Mouse (Mus musculus) adrenal gland, postnatal 10 days (tissue): ENCODE data around the gene Dock8. TPM values are rescaled to one million over a fixed set of nuclear protein-coding genes. Genes with fewer than 3 reads are reported as not detected.

Source experiments
- DNase-seq: peaks from one replicate; pipeline ENCODE4 v3.0.0; 2021; ENCODE audit warnings: mixed read lengths
- long read RNA-seq, 2 experiments: library from polyadenylated mRNA; stranded (forward); transcript quantifications; one replicate each; pipeline ENCODE4 v2.0.0; 2021
- total RNA-seq, 2 experiments: library from RNA; stranded (reverse); gene quantifications; 2 replicates each; pipeline ENCODE4 v1.2.3; 2021

Gene Dock8
- 10 to 100 TPM; 23.0 to 29.0 TPM for total RNA-seq
- long read RNA-seq, experiment 1, partial matches to known transcripts = 2 of 6 reads
- long read RNA-seq, experiment 1, other reads (novel, unspliced or antisense) = 4 of 6 reads
- long read RNA-seq, experiment 2, partial matches to known transcripts = 1 of 2 reads
- long read RNA-seq, experiment 2, other reads (novel, unspliced or antisense) = 1 of 2 reads

DNA sequence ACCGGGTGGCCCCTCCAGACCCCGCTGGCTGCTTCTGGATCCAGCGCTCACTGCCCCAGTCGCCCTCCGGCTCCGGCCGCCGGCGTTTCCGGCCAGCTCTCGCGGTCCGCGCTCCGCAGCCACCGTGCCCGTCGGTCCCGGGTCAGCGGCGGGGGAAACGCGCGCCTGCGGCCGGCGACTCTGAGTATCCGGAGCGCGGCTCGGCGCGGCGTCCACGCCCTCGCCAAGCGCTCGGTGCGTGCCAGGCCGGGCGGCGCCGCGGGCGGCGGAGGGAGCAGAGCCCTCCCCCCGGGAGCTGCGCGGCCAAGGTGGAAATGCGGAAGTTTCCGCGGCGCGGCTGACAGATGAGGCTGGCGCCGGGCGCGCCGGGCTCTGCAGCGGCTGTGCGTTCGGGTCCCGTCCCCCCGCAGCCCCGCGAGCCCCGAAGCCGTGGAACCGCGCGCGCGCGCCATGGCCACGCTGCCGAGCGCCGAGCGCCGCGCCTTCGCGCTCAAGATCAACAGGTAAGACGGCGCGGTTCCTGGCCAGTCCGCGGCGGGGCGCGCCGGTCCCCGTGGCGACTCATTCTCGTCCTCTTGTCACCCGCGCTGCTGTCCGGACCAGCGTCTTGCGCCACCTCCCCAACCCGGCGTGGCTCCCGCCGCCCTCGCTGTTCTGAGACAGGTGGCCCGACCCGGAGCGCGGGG, at the start of gene Dock8:
TSS of gene Dock8 (plus strand) at position 334 of the 686 bp plus-strand sequence.
- DNase-seq = peak; percentile 82

DNA sequence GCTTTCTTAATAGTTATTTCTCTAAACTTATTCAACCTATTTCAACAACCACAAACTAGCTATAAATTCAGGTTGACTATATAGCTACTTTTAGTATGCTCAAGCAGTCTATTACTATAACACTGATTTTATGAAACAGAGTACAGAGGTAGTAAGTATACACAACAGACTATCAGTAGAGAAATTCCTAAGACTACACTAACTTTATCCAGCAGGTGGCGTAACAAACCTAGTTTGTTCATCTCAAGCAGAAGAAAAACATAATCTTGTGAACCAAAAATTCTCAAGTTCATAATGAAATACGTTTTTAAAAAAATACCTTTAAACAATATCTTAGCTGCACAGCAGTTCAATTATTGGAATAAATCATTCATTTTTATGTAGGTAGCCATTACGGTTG, 40.8 kb upstream of the Dock8 start:
- peak; percentile 17 for DNase-seq

DNA sequence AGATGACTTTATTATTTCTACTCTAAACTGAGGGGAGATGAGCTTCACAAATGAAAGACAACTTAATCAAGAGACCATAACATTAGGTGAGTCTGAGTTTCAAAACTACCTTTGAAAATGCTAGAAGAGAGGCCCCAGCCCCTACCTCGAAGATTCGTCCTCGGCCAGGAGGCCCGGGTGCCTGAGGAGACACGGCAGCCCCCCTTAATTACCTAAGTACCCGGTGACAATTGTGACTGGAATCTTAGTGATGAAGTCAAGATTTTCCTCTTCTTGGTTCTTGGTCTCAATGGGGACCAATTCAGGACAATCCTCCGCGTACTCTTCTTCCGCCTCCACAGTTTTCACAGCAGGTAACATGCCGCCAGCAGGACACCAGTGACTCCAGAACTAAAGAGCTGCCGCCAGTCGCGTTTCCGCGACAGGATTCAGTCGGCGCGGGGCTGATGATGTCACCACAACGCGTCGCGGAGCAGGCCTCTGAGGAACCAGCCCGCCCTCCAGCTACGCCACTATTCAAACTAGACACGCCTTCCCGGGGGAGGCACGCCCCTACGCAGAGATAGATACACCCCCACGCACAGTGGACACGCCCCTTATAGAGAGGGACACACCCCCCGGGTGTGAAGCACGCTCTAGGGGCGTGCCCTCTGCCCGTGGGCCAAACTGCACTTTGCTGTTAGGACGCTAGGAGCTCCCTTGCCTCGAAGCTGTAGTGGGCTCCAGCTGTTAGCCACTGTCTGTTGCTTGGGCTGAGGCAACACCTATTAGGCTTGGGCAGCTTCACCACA, 38.0 kb upstream of the Dock8 start, which contains the start of gene Cbwd1:
TSS of gene Cbwd1 (minus strand) at position 439 of the 791 bp plus-strand sequence.
- DNase-seq = peak; percentile 99

DNA sequence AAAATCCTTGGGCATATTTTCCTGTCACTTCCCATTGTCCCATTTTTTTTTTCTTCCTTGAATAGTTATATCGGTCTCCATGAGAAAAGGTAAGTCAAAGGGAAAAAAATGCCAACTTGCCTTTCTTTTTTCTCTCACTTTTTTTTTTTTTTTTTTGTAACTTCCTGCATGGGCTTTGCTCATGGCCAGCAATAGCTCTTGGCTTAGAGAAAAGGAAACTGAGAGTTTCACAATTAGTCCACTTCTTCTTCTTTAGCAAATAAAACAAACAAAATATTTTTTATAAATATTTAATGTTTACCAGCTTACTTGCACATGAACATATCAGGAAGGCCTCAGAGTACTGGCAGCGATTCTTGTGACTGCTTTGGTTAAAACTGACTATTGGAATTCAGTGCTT, 33.1 kb upstream of the Dock8 start:
- DNase-seq = no peak

DNA sequence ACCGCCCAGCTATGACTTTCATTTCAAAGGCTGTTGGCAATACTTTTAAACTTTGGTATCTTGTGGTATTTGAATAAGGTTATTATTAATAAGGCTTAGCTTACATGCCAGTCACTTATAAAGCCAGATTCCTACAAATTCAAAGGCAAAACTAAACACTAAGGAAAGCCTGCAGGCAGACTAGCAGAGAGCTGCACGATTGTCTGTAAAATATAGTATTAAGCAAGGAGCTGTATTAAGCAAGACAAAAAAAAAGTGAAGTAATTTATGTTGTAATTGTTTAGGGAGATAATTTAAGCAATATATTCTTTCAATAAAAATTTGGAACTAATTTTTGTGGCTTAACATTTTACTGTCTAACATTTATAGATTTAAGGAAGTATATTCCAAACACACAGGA, 32.4 kb upstream of the Dock8 start:
- DNase-seq = no peak

DNA sequence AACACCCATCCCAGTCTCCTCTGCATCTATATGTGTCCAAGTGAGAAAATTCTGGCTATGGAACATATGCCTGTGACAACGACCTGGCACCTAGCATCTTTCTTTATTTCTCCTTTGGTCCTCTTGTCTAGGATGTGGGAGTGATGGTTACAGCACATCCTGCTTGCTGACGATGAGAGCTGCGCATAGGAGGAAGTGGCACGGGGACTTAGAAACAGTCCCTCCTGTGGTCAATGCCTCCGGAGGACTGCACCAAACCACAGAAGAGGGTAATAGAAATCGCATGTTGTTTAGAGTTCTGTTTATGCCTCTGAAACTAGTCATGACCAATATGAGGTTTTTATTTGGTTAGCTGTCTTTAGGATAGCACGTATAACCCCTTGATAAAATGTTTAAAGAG, 28.0 kb upstream of the Dock8 start:
- no peak for DNase-seq

DNA sequence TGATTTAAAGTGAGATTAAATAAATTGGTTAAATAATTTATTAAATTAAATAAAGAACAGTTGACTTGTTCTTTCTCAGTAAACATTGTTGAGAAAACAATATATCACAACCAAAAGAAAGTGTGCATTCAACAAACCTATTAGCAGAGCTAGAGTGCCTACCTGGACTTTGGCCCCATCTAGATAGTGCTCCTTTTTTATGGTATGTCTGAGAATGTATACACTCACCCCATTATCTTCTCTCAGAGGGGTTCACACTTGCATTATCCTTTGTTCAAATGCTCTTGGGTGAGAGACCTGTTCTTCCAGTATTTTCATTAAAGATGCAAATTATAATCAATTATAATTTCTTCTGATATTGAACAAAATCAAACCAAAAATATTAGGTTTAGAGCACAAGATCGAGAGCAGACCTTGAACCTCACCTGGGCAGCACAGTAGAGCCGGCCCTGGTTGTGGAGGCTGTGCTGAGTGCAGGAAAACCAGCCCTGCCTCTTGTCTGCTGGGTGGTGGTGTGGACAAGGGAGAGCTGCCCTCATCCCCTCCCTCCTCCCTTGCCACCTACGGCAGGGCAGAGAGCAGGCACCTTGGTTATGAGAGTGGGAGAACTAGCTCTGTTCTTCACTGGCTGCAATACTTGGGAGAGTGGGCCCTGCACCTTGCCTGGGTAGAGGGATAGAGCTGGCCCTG, 26.5 kb upstream of the Dock8 start:
- DNase-seq = no peak

DNA sequence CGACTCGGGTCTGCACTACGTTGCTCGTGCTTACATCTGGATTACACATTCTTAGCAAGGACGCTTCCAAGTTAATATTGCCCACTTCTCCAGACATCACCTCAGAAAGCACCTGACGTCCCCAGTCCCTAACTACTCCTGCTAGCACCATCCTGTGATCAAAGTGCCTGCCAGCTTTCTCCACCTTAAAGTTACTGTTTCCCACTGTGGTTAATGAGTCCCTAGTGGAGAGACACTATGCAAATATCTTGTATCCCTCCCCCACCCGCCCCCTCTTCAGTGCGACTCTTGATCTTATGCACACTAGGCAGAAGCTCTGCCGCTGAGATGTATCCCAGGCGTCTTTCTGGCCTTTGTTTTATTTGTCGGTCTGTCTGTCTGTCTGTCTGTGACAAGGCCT, 21.3 kb upstream of the Dock8 start:
- DNase-seq = no peak

DNA sequence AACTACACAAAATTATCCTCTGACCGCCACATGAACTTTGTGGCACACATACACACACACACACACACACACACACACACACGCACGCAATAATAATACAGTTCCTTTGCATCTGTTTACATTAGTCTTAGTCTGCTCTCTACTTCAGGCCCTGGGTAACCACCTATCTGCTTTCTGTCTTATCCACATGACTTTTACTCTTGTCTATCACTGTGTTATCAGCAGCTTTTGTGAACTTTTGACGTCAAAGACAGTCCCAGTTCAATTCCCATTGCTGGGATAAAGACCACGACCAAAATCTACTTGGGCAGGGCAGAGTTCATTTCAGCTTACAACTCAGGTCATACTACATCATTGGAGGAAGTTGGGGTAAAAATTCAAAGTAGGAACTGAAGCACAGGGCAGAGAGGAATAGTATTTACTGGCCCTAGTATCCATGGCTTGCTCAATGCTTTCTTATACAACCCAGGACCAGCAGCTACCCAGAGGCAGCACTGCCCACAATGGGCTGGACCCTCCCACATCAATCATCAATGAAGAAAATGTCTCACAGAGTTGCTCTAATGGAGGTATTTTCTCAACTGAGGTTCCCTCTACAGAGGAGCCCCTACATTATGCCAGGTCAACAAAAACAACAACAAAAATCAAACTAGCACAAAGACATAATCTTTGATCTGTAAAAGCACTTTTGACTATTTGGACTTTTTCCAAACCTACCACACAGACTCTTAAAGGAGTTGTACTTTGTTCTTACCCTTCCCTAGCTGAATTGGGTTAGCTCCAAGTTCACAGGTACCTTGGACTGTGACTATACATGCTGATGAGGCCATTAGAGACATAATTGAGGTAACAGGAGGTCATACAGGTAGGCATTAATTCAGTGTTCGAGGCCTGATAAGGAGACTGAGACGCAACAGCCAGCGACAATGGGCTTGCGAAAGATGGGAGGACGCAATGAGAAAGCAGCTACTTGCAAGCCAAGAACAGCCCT, 20.2 kb upstream of the Dock8 start:
- no peak for DNase-seq

DNA sequence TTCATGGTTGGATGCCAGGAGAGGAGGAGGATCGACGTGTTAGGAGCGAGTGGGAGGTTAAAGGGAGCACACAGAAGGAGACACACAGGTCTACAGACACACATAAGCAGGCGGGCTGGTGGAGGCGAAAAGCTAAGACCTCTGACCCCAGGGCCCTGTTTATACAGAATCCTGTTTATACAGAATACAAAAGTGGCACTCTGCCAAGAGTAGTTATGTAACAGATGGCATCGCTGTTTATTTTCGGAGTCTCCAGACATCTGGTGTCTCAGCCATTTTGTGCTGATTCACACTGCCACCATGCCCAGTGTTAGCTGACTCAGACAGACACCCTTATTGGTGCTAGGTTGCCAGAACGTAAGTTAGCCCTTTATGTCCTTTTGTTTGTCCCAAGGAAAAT, 18.0 kb upstream of the Dock8 start:
- peak; percentile 35 for DNase-seq

DNA sequence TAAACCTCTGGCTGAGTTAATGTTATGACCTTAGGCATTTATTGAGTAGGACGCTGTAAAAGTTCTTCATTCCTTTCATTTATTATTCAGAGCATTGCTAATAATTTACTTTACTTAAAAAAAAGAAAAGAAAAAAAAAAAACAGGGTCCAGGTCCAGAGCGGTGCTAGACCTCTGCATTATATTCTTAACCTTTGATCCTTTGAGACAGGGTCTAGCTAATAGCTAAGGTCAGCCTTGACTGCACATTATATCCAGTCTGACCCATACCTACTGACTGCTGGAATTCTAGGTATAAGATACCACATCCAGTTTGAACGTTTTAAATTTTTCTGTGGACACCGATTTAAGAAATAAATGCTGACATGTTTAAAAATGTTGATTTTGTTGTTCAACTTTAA, 16.3 kb upstream of the Dock8 start:
- DNase-seq = no peak

DNA sequence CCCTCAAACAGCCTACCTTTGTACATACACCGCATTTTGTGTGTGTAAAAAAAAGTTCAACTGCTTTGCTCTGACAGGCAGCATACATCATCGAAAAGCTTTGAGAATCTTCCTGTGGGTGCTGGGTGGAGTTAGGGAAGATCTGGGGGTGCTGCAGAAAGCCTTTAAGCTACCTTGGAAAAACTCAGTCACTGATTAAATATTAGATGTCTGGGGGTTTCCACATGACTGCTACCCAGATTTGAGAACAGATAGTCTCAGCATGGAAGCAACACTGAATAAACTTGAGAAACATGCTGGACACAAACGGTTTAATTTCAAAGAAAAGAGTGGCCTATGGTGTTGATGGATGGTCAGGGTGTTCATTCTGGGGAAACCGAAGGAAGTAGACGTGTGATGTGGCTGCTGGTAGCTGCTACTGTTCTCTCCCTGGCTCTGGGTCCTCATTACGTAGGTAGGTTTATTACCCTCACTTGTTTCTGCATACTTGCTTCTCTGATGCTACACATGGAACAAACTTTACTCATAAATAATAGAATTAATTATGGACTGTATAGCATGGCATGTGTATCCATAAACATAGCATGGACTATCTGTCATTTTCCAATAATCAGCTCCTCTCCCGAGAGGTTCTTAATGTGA, 15.4 kb upstream of the Dock8 start:
- no peak for DNase-seq

DNA sequence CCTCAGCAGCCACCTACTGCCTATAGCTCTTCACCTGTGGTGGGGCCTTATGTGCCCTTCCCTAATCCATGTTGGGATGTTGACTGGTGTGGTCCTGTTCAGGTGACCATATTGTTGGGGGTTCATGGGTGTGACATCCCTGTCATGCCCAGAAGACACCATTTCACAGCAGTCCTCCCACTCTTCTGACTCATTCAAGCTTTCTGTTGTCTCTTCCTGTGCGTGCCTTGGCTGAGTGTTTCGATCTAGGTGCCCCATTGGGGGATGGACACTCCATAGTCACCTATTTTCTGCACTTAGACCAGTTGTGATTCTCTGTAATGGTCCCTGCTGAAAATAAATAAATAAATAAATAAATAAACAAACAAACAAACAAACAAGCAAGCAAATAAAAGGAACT, 14.3 kb upstream of the Dock8 start:
- DNase-seq = no peak

DNA sequence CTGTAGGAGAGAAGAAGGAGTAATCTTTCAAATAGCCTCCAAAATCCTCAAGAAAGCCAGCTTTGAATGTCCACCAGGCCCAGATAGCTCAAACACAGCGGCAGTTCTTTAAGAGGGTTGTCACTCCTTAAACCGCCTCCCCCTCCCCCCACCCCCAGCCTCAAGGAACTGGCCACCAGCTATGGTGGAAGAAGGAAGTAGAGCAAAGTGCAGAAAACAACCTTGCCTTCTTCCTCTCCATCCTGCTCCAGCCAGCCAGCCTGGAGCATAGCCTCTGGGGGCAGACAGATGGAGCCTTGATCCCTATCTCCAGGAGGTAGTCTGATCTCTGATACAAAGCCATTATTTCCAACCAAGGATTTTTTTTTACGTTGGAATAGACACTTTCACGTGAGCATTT, 12.0 kb upstream of the Dock8 start:
- DNase-seq = no peak

DNA sequence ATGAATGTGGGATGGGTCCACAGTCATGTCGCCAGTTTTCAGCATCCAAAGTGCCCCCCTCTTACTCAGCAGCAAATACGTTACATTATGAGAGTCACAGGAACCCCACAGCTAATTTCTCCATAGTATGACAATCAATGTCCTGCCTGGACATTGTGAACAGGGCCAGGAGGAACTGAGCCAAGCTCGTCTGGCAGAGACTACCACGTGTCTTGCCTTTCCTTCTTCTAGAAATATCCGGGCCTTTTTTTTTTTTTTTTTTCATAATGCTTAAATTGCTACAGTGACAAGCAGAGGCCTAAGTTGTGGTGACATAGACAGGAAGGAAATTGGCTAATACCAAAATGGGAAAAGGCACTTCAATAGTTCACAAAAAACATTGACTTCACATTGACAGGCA, 10.5 kb upstream of the Dock8 start:
- DNase-seq = no peak

DNA sequence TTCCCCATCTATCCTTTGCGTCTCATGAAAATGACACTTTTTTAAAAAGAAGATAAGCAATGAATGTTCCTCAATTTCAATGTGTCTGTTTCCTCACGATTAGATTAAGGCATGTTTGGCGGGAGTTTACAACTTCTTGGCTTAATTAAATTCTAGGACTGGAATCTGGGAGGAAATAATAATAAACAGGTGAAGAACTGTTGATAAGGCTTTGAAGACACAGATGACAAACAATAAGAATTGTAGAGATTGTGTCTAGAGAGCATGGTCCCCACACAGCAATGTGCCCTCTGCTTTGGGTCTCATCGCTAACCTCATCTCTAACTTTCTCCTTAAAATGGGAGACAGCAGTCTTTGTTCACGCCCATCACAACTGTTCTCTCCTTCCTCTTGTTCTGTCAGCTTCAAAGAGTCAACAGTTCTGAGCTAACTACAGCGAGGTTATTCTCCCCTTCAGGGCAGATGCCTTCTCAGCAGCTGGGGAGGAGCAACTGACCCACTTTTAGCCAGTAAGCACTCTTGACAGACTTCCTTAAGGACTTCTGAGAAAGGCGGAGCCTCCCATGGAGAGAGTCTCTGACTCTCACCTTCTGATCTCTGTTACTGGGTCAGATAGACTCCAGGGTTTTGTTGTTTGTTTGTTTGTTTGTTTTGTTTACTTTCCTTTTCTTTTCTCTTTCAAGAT, 9.1 kb upstream of the Dock8 start:
- no peak for DNase-seq

DNA sequence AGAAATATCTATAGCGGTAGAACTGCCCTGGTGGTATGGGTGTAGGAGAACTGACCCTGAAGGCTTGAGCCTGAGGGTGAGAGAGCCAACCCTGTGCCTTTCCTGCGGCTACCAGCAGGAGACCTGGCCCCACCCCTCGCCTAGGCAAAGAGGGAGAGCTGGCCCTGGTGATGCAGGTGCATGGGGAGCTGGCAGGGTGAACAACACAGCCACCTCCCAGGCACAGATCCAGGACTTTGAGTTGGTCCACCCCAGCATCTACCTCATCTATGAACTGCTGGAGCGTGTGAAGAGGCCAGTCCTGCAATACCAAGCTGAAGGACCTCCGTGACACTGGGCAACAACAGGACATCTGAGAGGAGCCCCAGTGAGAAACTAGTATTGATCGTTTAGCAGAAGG, 5.8 kb upstream of the Dock8 start:
- no peak for DNase-seq

DNA sequence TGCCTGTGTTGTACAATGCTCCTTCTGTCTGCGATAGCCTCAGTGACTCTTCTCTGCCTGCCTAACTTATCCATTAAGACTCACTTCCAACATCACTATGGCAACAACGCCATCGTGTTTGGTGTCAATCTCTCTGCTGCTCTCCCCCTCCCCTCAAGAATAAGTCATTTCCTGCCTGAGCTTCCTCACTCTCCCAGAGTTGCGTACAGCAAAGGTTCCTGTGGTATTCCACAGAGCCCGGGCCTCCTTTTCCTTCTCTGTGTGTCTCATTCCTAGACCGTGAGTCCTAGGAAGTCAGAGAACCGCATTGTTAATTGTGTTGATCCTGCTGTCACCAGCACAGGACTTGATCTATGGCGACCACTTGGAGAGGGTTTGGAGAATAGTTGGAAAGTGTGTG, 4.4 kb upstream of the Dock8 start:
- DNase-seq = no peak

DNA sequence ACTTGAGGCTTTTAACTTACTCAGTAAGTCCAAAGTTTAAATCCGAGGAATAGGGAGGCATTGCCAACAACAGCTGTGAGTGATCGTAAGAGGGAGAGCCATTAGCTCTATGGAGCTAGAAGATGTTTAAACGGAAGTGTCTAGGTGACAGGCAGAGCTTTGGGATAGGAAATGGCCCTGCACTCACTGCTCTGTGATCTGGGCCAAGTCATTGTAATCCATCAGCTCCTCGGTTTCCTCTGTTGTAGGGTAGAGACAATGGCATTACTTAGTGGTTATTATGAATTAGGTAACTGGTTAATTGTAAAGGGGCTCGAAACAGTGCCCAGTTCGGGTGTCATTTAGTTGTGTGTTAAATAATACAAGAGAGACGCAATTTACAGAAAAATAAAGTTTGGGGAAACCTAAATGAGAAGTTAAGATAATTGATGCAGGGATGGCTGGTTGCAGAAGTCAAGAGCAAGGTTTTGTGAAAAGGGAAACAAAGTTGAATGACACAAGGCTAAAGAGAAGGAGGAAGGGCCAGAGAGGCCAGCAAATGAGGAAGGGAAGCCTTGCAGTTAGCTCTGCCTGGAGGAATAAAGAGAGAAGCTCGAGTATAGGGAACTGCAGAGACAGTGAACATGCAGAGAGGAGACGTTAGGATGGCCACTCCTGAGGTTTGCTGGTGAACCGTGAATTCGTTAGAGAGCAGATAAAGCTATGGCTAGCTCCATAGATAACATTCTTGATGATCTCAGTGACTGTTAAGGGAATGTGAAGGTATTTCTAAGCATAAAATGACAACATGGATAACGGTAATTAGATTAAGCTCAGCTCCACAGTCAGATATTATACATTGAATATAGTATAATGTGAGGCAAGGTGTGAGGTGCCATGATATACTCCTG, 2.3 kb upstream of the Dock8 start:
- DNase-seq = no peak
